Mouse (Mus musculus): ENCODE measurements at regions not wholly inside any gene's neighbourhood (a gene's known extent, or its start where the extent isn't known, plus 50 kb on each side); places are given as distances from the start of the nearest gene placed in this dataset.
A peak's percentile ranks its signal among the peaks of the same experiment; 100 is the strongest.

DNA sequence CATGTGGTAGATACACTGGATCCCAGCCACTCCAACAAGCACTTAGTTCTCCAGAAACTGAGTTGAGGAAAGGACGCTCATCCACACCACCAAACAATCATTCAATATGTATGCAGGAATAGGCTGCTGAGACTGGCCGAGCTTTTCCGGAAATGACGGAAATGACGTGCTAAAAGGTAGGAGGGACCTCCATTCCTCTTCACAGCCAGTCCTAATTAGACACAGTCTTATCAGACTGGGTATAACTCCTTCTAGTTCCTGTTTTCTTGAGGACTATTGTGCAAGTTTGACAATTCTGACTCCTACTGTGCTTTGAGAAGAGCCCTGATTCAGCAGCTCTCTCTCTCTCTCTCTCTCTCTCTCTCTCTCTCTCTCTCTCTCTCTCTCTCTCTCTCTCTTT lies 477.9 kb upstream of the Gm26657 start:
- Histone ChIP-seq H3K4me3 (ENCODE audit: low read depth, low read length) (no peak overlapping the region), H3K27me3 (ENCODE audit: control insufficient read depth, insufficient read depth, low read length) (no peaks in the 10 kb centered on the region), H3K36me3 (ENCODE audit: control insufficient read depth, insufficient read depth, low read length) (no peaks in the 10 kb centered on the region), H3K4me2 (replicated peaks; ENCODE audit: low read depth) (no peak overlapping the region), H3K27ac (replicated peaks) (no peak overlapping the region), H3K4me1 (replicated peaks; ENCODE audit: control insufficient read depth, insufficient read depth) (no peaks in the 10 kb centered on the region), H3K9me3 (ENCODE audit: control insufficient read depth, low read length) (no peaks in the 10 kb centered on the region), H3K9ac (ENCODE audit: low read length) (no peak overlapping the region)
- TF ChIP-seq CTCF (IDR thresholded peaks at IDR 0.05; ENCODE audit: low read depth) (no peak), EP300 (optimal IDR thresholded peaks at IDR 0.05) (no peak)
- WGBS: 83% methylated on average over 5 of the region's 5 CpGs
- ATAC-seq (ENCODE audit: low FRiP score, low TSS enrichment) (no peak), DNase-seq (ENCODE audit: low spot score) (no peak)

DNA sequence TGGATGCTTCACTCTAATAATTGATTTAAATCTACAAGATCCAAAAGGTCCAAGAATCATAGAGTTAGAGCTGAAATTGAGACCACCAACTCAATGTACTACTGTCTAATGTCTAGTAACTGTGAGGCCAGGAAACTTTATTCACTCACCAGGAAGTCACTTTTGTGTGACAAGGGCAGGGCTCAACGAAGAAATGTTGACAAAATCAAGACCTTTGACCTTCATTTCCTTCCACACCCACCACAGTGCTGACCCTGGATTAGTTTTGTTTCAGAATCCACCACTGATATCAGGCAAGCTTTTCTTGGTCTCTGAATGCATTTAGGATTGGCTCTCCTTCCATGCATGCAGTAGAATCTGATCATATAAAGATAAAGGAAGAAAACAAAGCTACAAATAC lies 487.5 kb upstream of the Gm26657 start:
- DNase-seq (ENCODE audit: low spot score) (peak; percentile 23), ATAC-seq (ENCODE audit: low FRiP score, low TSS enrichment) (peak; percentile 72)
- H3K9me3 ChIP-seq (ENCODE audit: control insufficient read depth, low read length): no peaks in the 10 kb centered on the region
- H3K9ac ChIP-seq (ENCODE audit: low read length): no peak overlapping the region
- no peak overlapping the region for H3K4me3 ChIP-seq (ENCODE audit: low read depth, low read length)
- H3K27ac ChIP-seq (replicated peaks): no peak overlapping the region
- no peaks in the 10 kb centered on the region for H3K36me3 ChIP-seq (ENCODE audit: control insufficient read depth, insufficient read depth, low read length)
- no peaks in the 10 kb centered on the region for H3K27me3 ChIP-seq (ENCODE audit: control insufficient read depth, insufficient read depth, low read length)
- H3K4me1 ChIP-seq (replicated peaks; ENCODE audit: control insufficient read depth, insufficient read depth): no peaks in the 10 kb centered on the region
- TF ChIP-seq CTCF (IDR thresholded peaks at IDR 0.05; ENCODE audit: low read depth) (no peak), EP300 (optimal IDR thresholded peaks at IDR 0.05) (no peak)
- no peak overlapping the region for H3K4me2 ChIP-seq (replicated peaks; ENCODE audit: low read depth)
- 3% methylated on average over 1 of the region's 1 CpGs for WGBS

DNA sequence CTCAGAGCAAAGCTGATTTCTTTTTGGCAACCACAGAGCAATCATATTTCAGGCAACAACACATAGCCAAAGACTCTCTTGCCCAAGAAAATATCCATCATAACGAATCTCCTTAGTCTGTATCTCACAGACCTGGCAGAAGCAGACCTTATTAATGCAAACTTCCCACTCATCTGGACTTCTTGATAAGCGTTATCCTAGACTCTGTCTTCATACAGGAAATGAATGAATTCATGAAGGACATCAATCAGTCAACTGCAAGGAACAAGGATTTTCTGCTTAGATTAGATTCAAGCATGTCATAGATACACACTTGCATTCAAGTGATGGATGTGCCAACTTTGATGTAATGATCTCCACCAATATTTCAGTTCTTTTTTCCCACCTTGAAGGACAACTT lies 488.1 kb upstream of the Gm26657 start:
- H3K27me3 ChIP-seq (ENCODE audit: control insufficient read depth, insufficient read depth, low read length): no peaks in the 10 kb centered on the region
- H3K4me1 ChIP-seq (replicated peaks; ENCODE audit: control insufficient read depth, insufficient read depth): no peaks in the 10 kb centered on the region
- H3K27ac ChIP-seq (replicated peaks): no peak overlapping the region
- H3K9ac ChIP-seq (ENCODE audit: low read length): no peak overlapping the region
- no peak for TF ChIP-seq EP300 (optimal IDR thresholded peaks at IDR 0.05)
- no peak for TF ChIP-seq CTCF (IDR thresholded peaks at IDR 0.05; ENCODE audit: low read depth)
- no peak overlapping the region for H3K4me3 ChIP-seq (ENCODE audit: low read depth, low read length)
- WGBS: 64% methylated on average over 2 of the region's 2 CpGs
- DNase-seq (ENCODE audit: low spot score) (no peak), ATAC-seq (ENCODE audit: low FRiP score, low TSS enrichment) (no peak)
- no peaks in the 10 kb centered on the region for H3K9me3 ChIP-seq (ENCODE audit: control insufficient read depth, low read length)
- H3K36me3 ChIP-seq (ENCODE audit: control insufficient read depth, insufficient read depth, low read length): no peaks in the 10 kb centered on the region
- no peak overlapping the region for H3K4me2 ChIP-seq (replicated peaks; ENCODE audit: low read depth)

DNA sequence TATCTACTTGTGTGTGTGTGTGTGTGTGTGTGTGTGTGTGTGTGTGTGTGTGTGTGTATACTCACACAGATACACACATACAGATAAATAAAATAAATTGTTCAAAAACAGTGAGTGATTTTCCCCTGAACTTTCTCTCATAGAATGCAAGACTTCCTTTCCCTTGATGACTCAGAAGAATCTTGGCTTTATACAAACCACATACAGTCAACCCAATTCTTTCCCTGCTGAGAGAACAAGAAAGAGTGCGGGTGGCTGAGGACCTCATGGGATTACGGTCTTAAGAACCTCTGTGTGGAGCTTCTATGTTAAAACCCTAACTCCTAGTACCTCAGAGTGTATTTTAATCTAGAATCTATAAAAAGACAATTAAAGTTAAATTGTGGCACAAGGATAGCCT lies 489.3 kb upstream of the Gm26657 start:
- no peak overlapping the region for H3K4me3 ChIP-seq (ENCODE audit: low read depth, low read length)
- no peaks in the 10 kb centered on the region for H3K36me3 ChIP-seq (ENCODE audit: control insufficient read depth, insufficient read depth, low read length)
- DNase-seq (ENCODE audit: low spot score) (no peak), ATAC-seq (ENCODE audit: low FRiP score, low TSS enrichment) (no peak)
- H3K9me3 ChIP-seq (ENCODE audit: control insufficient read depth, low read length): no peaks in the 10 kb centered on the region
- no peak overlapping the region for H3K4me2 ChIP-seq (replicated peaks; ENCODE audit: low read depth)
- 92% methylated on average over 2 of the region's 2 CpGs for WGBS
- TF ChIP-seq EP300 (optimal IDR thresholded peaks at IDR 0.05) (no peak), CTCF (IDR thresholded peaks at IDR 0.05; ENCODE audit: low read depth) (no peak)
- no peaks in the 10 kb centered on the region for H3K27me3 ChIP-seq (ENCODE audit: control insufficient read depth, insufficient read depth, low read length)
- no peak overlapping the region for H3K27ac ChIP-seq (replicated peaks)
- H3K4me1 ChIP-seq (replicated peaks; ENCODE audit: control insufficient read depth, insufficient read depth): no peaks in the 10 kb centered on the region
- no peak overlapping the region for H3K9ac ChIP-seq (ENCODE audit: low read length)

DNA sequence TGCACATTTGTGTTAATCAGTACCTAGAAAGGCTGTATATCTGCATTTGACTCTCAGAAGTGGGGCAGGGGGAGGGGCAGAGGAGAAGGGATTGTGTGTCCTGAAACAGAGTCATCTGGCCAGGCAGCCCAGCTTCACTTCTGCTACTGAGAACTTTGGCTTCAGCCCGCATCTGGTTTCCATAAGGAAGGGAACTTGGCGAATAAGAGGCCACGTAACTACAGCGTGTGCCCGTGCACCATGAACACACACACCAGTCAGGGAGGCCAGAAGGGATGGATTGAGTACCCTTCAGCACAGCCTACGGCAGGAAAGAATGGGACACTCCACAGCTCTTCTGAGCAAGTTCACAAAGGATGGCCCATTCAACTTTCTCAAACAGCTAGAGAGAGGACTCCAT lies 496.0 kb upstream of the Gm26657 start:
- no peak overlapping the region for H3K4me3 ChIP-seq (ENCODE audit: low read depth, low read length)
- H3K9me3 ChIP-seq (ENCODE audit: control insufficient read depth, low read length): no peaks in the 10 kb centered on the region
- no peak overlapping the region for H3K27ac ChIP-seq (replicated peaks)
- H3K27me3 ChIP-seq (ENCODE audit: control insufficient read depth, insufficient read depth, low read length): no peaks in the 10 kb centered on the region
- H3K9ac ChIP-seq (ENCODE audit: low read length): no peak overlapping the region
- no peaks in the 10 kb centered on the region for H3K36me3 ChIP-seq (ENCODE audit: control insufficient read depth, insufficient read depth, low read length)
- TF ChIP-seq CTCF (IDR thresholded peaks at IDR 0.05; ENCODE audit: low read depth): no peak
- no peak for TF ChIP-seq EP300 (optimal IDR thresholded peaks at IDR 0.05)
- no peak overlapping the region for H3K4me2 ChIP-seq (replicated peaks; ENCODE audit: low read depth)
- no peaks in the 10 kb centered on the region for H3K4me1 ChIP-seq (replicated peaks; ENCODE audit: control insufficient read depth, insufficient read depth)
- ATAC-seq (ENCODE audit: low FRiP score, low TSS enrichment) (no peak), DNase-seq (ENCODE audit: low spot score) (no peak)
- 82% methylated on average over 6 of the region's 6 CpGs for WGBS

DNA sequence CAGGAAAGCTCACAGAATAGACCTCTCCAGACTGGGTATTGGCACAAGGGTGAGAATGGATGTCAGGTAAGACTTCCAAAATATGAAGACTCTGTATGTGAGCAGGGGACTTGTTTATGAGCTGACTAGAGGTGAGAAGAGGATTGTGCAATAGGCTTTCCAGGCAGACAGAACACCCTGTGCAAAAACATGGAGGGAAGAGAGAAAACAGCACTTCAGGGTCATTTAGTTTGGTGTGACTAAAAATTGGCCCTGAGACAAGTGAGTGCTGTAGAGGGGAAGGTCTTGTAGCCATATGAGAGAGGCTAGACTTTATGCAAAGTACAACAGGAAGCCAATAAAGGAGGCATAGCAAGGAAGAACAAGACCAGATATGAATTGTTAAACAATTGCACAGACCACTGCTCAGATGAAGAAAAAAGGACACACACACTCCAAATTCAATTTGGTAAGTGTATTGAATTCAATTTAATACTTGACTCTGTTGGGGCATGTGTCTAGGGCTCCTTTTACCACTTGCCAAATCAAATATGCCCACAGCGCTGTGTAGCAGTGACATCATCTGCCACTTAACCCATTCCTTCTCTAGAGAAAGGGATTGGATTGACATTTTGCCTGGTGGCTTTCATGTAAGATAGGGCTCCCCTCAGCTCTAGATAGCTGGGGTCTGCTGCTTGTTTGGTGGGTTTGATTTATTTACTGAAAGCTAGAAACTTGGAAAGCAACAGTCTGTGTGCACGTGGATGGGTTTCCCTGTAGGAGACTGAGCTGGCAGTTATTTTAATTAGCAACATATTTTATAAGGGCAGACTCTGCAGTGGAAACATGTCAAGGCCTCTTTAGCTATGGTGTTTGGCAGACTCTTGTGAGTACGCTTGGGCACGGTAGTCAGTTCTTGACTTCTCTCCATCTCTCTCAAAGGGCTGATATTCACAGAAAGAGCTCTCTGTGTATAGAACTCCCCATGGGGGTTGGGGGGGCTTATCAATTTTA lies 501.1 kb upstream of the Gm26657 start:
- no peak for TF ChIP-seq EP300 (optimal IDR thresholded peaks at IDR 0.05)
- no peak for TF ChIP-seq CTCF (IDR thresholded peaks at IDR 0.05; ENCODE audit: low read depth)
- DNase-seq (ENCODE audit: low spot score) (no peak), ATAC-seq (ENCODE audit: low FRiP score, low TSS enrichment) (no peak)
- no peak overlapping the region for H3K4me3 ChIP-seq (ENCODE audit: low read depth, low read length)
- H3K36me3 ChIP-seq (ENCODE audit: control insufficient read depth, insufficient read depth, low read length): no peaks in the 10 kb centered on the region
- H3K27me3 ChIP-seq (ENCODE audit: control insufficient read depth, insufficient read depth, low read length): no peaks in the 10 kb centered on the region
- no peak overlapping the region for H3K9ac ChIP-seq (ENCODE audit: low read length)
- no peaks in the 10 kb centered on the region for H3K9me3 ChIP-seq (ENCODE audit: control insufficient read depth, low read length)
- H3K4me2 ChIP-seq (replicated peaks; ENCODE audit: low read depth): no peak overlapping the region
- no peak overlapping the region for H3K27ac ChIP-seq (replicated peaks)
- 57% methylated on average over 4 of the region's 4 CpGs for WGBS
- H3K4me1 ChIP-seq (replicated peaks; ENCODE audit: control insufficient read depth, insufficient read depth): no peaks in the 10 kb centered on the region

Data from stomach, postnatal 0 days (tissue).